Mouse (Mus musculus) frontal cortex, postnatal 14 days (tissue): ENCODE measurements around the gene Foxp3.

Experiments
- DNase-seq, 2 experiments: peaks; one replicate each; pipeline ENCODE4 v3.0.0; 2022; ENCODE audit warnings: low spot score in 2 of 2

Foxp3 gene

DNA sequence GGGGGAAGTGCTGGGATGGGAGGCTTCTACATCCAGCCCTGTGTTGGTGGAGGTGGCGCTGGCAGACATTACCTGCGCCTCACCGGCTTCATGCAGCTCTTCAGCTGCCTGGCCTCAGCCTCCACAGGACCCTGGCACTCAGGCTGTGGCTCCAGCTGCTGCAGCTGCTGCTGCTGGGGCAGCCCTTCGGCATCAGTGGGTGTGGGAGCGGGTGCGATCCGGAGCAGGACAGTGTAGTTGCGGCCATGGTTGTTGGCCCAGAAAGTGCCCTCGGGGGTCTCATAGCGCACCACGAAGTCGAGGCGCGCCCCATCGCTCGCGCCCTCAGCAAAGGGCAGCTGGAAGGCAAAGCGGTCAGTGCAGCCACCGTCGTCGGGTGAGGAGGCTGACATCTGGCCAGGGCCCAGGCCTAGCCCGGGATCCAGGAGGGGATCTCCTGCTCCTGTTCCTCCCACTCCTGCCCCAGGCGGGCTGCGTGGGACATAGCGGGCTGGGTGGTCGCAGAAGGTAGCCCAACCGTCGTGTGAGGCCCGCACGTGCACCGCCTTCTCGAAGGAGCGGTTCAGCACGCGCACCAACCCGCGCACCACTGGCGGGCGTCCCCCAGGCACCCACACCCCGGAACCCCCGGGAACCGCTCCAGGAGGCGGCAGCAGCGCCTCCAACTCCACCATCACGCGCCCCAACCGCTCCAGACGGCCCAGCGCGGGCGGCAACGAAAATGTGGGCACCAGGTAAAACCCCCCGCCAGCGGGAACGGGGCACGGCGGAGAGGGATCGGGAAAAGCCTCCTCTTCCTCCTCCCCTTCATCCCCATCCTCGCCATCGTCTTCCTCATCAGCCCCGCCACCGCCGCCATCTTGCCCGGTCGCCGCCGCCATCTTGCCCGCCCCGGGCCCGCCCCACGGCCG is at the start of gene Foxp3:
Gene Foxp3, plus strand, starts transcription at position 469 of the 911 bp plus-strand sequence.
- peak; percentile 21 to 22 for DNase-seq

DNA sequence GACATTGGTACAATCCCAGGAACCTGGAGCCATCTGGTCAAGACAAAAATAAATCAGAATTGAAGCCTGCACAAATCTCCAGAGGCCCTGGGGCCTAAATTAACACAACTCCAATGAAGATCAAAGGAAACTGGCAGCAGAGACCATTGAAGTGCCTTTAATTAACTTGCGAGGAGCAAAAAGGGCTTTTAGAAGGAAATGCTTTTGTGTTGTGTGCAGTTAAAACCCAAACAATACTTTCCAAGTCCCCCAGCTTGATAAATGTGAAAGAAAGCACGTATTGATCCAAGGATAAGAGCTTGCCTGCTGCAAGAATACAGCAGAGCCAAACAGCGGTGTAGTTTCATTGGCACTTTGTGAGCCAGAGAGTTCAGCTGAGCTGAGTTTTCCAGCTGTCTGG is 48.5 kb upstream of the Foxp3 start:
- DNase-seq, result no peak

DNA sequence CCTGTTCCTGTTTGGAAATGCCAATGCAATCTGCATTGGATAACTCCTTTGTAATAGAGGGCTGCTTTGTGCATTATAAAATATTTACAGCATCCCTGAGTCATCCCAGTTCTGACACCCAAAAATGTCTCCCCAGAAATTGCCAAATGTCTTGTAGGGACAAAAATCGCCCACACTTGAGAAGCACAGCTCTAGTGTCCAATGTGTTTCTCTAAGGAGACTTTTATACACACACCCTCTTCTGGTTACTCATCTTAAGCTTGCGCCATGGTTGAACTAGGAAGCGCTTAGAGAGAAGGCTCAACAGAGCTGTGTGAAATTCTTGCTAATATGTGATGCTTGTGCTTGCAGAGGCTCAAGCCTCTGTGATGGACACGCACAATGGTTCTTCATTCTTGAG is 20.0 kb upstream of the Foxp3 start:
- no peak for DNase-seq

DNA sequence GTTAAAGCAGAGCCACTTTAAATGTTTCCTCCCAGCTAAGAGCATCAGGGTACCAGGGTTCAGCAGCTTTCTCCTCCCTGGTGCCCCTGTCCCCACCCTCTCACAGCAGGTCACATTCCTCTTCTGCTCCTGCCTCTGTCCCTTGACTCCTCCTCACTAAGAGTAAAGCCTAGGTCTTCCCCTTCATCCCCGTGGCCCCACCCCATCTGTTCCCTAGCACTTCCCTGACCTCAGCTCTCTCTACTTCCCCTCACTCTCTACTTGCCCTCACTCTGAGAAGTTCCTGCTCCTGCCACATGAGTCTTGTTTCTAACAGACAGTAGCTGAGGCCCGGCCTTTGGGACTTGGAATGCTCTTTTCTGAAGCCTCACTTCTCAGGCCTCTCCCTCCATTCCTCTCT is 10.4 kb upstream of the Foxp3 start:
- DNase-seq, result no peak

DNA sequence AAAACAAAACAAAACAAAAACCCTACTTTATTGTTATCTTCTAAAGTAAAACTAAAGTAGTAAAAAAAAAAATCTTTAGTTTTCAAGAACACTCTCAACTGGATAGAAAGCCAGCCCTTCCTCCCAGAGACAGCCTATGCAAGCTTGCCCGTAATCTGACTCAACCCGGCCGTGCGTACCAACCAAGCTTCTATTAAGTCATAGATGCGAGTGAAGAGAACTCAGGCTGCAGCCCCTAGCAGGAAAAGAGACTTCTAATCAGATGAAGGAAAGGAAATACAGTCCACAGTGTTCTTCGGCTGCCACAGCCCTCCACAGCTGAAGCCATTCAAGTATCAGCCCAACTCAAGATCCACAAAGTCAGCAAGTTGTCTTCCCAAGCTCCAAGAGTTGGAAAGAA is 7.1 kb upstream of the Foxp3 start:
- no peak for DNase-seq

DNA sequence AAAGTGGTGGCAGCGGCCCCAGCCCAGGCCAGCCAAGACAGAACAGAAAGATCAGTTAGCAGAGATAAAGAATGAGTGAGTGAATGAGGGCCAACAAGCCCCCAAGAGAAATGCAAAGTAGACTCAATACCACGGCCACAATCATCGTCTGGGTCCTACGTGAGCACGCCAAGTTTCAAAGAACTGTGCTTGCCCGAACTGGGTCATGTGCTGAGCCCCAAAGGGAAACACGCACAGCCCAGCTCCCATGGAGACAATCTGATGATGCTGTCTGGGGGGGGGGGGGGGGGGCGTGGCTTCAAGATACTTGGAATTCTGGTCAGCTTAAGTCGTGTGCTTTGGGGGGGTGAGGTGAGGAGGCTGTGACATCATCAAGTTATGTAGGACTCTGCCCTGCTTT is 6.0 kb upstream of the Foxp3 start:
- DNase-seq, result no peak

DNA sequence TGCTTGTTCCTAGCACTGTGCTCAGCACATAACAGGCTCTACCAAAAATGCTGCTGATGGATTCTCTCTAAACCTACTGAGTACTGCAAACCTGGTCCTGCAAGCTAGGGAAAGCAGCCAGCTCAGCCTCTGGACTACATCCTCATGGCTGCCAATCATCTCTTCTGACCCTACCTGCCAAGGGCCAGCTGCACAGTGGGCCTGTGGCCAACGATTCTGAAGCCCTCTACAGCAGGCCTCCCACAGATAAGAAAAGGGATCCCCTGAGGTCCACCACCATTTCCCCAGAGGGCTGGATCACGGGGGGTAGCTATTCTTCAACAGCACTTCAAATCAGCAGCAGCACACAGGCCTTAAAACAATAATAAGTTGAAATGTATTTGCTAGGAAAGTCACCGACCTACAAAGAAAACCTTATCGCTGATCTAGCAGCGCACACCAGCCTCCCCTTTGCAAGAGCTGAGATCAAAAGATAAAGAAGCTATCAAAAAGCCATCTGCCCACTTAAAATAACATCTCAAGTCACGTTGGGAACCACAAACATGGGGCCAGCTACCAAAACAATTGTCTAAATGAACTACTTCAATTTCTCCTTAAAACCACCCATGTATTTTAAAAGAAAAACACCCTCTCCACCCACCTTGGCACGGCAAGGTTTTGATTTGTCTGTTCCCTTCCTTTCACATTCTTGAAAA is 2.8 kb upstream of the Foxp3 start:
- no peak for DNase-seq

DNA sequence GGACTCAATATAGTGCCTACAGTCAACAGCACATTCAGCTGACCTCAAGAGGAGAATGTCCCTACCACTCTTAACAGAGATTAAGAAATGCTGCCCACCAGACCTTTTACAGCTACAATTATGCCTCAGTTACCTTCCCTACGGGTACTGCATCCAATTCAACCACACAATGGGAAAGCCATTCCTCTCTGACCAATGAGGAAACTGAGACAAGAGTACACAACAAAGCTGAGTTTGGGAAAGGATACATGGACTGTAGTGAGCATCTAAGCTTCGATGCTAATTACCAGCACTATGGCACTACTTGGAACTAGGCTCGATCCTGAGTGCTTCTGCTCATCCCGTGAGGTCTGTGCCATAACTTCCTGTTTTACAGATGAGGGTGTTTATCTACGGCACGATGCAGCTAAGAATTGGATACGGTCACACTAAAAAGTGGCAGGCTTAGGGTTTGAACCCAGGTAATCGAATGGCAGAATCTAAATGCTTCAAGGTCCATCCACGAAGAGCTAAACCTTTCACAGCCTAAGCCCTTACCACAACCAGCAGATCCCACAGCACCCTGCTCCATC is 1.8 kb upstream of the Foxp3 start:
- no peak for DNase-seq

DNA sequence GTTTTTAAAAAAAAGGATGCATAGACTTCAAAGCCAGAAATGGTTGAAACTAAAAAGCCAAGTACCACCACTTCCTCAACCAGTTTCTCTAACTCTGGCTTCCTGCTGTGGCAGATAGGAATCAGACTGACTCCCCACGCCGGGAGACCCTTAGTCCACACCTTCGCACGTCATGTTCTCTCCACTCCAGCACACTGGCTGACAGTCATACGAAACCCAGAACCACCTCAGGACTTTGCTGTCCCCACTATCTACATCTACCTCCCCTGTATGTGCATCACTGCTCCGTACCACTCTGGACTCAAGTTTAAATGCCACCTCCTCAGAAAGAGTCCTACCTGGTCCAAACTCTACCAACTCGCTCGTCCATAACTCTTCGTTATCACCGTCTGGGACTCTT is 978 bp upstream of the Foxp3 start:
- DNase-seq, result no peak

DNA sequence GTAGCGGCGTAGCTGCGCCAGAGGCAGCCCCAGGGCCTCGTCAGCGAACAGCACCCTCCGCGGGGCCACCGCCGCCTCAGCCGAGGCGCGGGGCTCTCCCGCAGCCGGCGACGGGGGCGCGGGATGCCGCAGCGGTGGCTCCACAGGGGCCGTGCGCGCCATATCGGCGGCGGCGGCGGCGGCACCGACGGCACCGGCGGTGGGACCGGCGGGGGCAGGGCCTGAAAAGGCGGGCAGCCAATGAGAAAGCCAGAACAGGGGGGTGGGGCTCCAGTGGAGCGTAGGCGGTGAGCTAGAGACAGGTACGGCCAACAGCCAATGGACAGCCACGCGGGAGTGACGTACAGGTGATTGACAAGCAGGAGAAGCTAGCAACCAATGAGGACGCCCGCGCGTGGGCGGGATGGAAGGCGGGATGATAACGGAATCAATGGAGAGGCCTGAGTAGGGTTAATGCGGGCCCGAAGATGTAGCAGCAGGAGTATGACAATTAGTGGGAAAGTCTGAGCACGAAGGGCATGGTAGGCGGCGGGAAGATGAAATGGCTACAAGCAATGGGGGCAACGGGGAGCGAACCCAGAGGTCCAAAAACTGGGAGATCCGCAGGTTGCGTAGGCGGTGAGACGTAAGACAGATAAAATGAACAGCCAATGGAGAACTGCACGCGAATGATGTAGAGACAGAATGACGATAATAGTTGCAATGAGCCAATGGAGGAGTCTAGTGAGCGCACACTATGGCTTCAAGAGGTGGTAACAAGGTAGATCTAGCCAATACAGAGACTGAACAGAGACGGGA is 842 bp downstream of the Foxp3 start, which contains the start of gene Ppp1r3f:
Gene Ppp1r3f, minus strand, starts transcription at position 197 of the 798 bp plus-strand sequence.
- DNase-seq, result peak; percentile 95 to 97

DNA sequence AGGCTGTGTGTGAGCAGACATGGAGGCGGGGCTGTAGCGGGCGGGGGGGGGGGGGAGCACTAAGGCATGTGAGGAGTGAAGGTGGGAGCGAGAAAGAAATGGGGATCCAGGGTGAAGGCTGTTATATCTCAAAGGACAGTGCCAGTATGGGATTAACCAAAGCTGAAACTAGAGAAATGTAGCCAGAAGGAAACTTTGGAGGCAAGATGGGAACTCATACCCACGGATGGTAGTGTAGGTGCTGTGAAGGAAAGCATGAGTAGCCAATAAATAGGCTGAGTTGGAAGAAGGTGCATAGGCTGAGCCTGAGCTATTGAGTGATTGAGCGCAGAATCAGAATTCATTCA is 1.4 kb downstream of the Foxp3 start:
- no peak for DNase-seq

DNA sequence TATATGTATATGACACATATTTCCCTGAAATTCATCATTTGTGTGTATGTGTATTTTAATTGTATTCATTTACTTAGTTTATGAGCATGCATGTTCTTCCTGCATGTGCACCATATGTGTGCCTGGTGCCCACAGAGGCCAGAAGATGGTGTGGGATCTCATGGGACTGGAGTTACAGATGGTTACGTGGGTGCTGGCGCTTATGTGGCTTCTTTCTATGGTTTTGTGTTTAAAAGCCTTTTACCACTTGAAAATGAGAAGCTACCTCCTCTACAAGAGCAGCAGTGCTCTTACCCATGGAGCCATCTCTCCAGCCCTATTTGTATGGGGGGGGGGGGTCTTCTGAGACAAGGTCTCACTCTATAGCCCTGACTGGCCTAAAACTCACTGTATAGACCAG is 7.7 kb downstream of the Foxp3 start:
- no peak for DNase-seq

DNA sequence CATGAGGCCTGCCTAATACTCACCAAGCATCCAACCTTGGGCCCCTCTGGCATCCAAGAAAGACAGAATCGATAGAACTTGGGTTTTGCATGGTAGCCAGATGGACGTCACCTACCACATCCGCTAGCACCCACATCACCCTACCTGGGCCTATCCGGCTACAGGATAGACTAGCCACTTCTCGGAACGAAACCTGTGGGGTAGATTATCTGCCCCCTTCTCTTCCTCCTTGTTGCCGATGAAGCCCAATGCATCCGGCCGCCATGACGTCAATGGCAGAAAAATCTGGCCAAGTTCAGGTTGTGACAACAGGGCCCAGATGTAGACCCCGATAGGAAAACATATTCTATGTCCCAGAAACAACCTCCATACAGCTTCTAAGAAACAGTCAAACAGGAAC is 10.4 kb downstream of the Foxp3 start:
- DNase-seq, result no peak

DNA sequence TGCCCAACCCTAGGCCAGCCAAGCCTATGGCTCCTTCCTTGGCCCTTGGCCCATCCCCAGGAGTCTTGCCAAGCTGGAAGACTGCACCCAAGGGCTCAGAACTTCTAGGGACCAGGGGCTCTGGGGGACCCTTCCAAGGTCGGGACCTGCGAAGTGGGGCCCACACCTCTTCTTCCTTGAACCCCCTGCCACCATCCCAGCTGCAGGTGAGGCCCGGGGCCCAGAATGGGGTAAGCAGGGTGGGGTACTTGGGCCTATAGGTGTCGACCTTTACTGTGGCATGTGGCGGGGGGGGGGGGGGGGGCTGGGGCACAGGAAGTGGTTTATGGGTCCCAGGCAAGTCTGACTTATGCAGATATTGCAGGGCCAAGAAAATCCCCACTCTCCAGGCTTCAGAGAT is 12.9 kb downstream of the Foxp3 start:
- DNase-seq, result no peak

DNA sequence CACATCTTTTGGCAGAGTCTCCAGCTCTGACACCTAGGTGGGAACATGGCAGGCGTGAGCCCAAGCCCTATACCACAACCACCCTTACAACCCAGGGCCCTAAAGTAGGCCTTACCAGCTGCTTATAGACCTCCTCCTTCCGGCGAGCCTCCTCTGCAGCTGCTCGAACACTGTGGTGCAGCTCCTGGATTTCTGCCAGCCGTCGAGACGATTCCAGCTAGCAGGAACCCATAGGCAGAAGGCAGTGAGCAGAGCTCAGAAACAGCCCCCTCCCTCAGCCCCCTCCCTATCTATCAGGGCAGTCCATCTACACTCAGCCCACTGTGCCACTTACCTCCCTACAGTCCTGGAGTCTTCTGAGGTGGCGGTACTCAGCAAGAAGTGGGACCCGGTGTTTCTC is 21.9 kb downstream of the Foxp3 start:
- no peak for DNase-seq

DNA sequence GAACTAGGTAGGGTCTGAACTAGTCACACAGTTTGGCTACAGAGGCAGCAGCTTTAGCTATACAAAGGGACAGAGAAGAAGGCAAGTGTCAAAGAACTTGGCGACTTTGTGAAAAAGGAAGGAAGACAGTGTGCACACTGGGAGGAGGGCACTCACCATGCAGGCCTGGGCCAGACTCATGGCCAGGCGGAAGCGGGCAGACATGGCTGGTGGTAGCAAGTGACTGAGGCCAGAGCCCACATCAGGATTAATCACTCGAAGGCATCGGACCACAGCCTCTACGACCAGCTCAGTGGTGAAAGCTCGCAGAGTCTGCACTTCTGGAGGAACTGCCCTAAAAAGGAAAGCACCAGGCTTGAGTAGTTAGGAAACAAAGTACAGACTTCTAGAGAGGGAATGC is 30.6 kb downstream of the Foxp3 start:
- DNase-seq, result no peak

DNA sequence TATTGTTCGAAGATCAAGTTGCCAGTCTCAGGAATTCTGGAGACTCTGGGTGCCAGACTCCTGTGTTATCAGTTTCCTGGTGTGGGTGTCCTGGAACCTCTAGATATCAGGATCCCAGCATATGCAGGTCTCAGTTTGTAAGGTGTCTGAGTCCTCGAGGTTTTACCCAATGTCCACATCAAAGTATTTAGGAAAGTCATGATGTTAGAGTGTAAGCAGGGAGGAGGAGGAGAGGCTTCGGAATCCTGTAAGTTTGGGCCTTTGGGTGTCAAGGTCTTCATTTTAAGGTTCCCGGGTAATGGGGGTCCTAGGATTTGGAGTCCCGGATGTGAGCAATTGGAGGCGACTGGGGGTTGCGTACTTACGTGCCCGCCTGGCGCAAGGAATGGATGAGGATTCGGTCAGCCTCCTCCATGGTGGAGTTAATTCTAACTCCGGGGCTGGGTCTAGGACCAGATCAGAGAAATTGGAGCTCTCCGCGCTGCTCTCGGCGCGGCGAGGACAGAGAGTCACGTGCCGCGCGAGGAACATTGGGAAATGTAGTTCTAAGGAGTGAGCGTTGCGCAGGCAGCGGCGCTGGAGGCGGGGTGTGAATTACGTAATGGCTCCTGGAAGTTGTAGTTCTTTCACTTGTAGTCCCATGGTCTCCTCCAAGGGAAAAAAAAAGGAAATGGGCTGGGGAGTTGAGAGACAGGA is 31.6 kb downstream of the Foxp3 start, which contains the start of gene Ccdc22:
Gene Ccdc22, minus strand, starts transcription at position 639 of the 696 bp plus-strand sequence.
- peak; percentile 71 to 77 for DNase-seq

DNA sequence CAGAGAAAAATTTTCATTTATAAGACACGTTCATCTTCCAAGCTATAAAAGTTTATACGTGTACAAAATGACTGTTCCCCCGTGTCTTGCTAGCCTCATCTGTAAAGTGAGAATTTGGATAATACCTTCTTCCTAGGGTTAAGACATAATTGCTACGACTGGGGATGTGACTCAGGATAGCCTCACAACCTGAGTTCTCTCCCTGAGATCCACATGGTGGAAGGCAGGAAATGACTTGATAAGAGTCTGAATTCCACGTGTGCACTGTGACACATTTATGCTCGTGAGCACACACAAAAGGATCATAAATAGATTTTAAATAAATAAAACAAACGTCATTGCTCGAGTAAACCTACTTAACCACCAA is 32.1 kb downstream of the Foxp3 start:
- no peak for DNase-seq

DNA sequence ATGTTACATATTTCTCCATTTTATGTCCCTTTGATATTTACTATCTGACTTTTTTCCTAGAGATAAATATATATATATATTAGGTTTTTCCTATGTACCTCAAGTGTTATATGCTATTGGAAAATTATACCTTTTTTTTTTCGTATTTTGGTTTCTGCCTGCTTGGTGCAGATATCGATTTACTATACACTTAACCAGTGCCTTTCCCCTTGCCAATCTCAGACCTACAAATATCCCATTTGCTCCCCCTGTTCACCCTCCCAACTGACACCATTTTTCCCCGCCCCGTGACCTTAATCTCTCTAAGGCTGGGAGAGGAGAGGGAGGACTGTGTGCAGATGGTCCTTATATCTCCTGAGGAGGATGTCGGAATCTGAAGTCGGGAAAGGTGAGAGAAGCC is 33.3 kb downstream of the Foxp3 start, which contains the start of gene Cacna1f:
Gene Cacna1f, plus strand, starts transcription at position 301 of the 400 bp plus-strand sequence.
- DNase-seq, result no peak

DNA sequence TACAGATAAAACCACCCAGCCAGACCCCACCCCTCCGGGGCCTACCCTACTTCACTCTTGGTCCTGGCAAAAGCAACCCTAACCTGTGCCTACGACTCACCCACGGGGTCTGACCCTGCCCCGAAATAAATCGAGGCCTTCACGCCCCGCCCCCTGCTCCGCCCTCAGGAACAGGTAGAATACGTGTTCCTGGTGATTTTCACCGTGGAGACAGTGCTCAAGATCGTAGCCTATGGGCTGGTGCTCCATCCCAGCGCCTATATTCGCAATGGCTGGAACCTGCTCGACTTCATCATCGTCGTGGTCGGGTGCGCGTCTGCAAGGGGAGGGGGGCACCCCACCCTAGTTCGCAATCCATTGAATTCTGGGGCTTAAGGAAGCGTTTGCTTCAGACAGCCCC is 36.6 kb downstream of the Foxp3 start:
- no peak for DNase-seq

DNA sequence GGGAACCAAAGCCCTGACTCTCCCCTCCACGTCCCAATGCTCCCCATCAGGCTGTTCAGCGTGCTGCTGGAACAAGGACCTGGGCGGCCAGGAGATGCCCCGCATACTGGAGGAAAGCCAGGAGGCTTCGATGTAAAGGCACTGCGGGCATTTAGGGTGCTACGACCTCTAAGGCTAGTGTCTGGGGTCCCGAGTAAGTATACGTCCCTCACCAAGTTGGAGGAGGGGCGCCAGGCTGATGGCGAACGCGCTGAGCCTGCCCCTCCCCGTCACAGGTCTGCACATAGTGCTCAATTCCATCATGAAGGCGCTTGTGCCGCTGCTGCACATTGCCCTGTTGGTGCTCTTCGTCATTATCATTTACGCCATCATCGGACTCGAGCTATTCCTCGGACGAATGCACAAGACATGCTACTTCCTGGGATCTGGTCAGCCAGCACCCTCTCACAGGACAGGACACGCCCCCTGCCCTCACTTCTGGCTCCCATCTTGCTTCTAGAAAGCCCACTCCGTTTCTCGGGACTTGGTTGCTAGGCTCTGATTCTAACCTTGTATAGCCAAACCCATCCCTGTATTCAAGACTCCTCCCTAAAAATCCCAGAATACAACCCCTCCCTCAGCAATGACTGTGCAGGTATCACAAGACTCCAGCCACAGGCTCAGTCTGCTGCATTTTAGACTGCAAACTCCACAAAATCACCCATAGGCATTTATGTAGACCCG is 37.3 kb downstream of the Foxp3 start:
- DNase-seq, result peak in 1 of 2 experiments; percentile 11
